Mouse (Mus musculus): Measurements from ENCODE around the gene Lrig2. TPM values are rescaled to one million over a fixed set of nuclear protein-coding genes. Genes with fewer than 3 reads are reported as not detected.

The Lrig2 gene
- polyA plus RNA-seq, 1 experiment from 2014 or later: 33.8 TPM

DNA sequence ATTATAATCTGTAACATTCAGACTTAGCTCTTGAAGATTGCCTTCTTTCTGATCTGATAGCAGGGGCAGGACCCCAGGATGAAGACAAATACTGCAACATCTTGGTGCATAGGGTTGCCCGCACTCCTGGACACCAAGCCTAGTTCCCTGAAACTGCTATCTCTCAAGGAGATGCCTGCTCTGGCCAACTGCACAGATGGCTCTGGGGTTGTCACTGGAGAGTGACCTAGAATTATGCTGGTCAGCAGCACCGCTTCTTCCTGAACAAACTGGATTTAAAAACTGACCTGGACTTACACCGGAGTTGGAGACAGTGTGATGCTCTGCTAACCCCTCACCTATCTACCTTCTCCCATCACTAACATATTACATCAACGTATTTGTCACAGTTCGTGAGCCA is 155.6 kb downstream of the Lrig2 start:
- whole genome bisulfite sequencing: 96% methylated on average over 5 of the region's 5 CpGs
- H3K36me3 ChIP-seq (ENCODE audit: control insufficient read depth, insufficient read depth, low read length): no peaks in the 10 kb centered on the region
- H3K27ac ChIP-seq (ENCODE audit: low read depth, low read length): no peak overlapping the region
- H3K9ac ChIP-seq (replicated peaks; ENCODE audit: low read depth, low read length): no peak overlapping the region
- no peaks in the 10 kb centered on the region for H3K27me3 ChIP-seq (ENCODE audit: control insufficient read depth, insufficient read depth, low read length)
- no peaks in the 10 kb centered on the region for H3K9me3 ChIP-seq (ENCODE audit: control insufficient read depth, low read length)
- H3K4me3 ChIP-seq (ENCODE audit: low read depth, low read length): no peak overlapping the region
- ATAC-seq (ENCODE audit: low read depth): no peak
- no peak overlapping the region for H3K4me2 ChIP-seq (ENCODE audit: low read depth, low read length)
- H3K4me1 ChIP-seq (ENCODE audit: control insufficient read depth, insufficient read depth, low read length): no peaks in the 10 kb centered on the region

DNA sequence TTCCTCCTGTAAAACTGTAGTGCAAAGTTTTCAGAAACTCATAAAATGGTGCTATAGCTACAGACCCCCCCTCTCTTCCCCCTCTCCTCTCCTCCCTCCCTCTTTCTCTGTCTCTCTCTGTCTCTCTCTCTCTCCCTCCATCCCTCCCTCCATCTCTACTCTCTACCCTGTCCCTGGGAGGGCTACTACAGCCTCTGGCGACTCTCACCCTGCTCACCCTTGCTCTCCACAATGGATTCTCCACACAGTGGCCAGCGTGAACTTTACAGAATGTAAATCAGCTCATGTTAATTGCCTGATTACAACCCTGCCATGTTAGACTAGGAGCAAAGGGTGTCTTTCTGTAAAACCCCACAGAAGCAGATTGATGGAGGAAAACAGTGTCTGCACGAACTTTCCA is 157.8 kb downstream of the Lrig2 start:
- Histone ChIP-seq H3K27me3 (ENCODE audit: control insufficient read depth, insufficient read depth, low read length) (no peaks in the 10 kb centered on the region), H3K9me3 (ENCODE audit: control insufficient read depth, low read length) (no peaks in the 10 kb centered on the region), H3K4me2 (ENCODE audit: low read depth, low read length) (no peak overlapping the region), H3K27ac (ENCODE audit: low read depth, low read length) (no peak overlapping the region), H3K9ac (replicated peaks; ENCODE audit: low read depth, low read length) (no peak overlapping the region), H3K36me3 (ENCODE audit: control insufficient read depth, insufficient read depth, low read length) (no peaks in the 10 kb centered on the region), H3K4me3 (ENCODE audit: low read depth, low read length) (no peak overlapping the region), H3K4me1 (ENCODE audit: control insufficient read depth, insufficient read depth, low read length) (peaks cover 3% of the 10 kb centered on the region; the same call in 1 of the 2 replicates)
- WGBS: 10% methylated on average over 3 of the region's 3 CpGs
- no peak for ATAC-seq (ENCODE audit: low read depth)

DNA sequence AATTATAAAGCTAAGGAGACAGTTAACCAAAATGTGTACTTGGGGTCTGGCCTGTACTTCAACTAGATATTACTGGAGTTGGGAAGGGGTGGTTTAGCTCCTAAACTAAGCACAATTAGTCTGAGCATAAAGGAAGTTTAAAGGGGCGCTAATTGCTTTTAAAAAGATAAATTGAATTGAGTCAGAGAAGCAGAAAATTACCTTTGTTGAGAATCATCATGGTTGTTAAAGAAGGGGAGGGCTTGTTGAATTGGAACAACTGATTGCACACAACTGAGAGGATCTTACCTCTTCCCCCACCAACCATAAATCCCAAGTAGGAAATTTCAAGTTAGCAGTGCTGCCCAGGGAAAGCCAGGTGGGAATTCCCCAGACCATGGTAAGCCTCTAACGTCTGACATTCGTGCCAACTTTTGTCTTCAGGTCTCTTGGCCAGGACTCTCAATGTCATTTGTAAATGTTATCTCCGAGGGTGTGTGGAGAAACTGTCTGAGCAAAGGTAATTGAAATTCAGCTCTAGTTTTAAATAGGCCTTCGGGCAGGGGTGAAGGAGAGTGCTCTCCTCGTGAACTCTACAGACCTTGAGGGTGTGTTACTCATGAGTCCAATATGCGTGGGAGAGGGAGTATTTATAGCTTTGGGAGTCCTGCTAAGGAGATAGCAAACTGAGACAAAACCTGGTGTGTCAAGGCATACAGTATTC is 159.2 kb downstream of the Lrig2 start:
- Histone ChIP-seq H3K4me3 (ENCODE audit: low read depth, low read length) (no peak overlapping the region), H3K4me1 (ENCODE audit: control insufficient read depth, insufficient read depth, low read length) (peaks cover 3% of the 10 kb centered on the region; the same call in 1 of the 2 replicates), H3K4me2 (ENCODE audit: low read depth, low read length) (no peak overlapping the region), H3K27me3 (ENCODE audit: control insufficient read depth, insufficient read depth, low read length) (no peaks in the 10 kb centered on the region), H3K27ac (ENCODE audit: low read depth, low read length) (no peak overlapping the region), H3K9ac (replicated peaks; ENCODE audit: low read depth, low read length) (no peak overlapping the region), H3K9me3 (ENCODE audit: control insufficient read depth, low read length) (no peaks in the 10 kb centered on the region), H3K36me3 (ENCODE audit: control insufficient read depth, insufficient read depth, low read length) (no peaks in the 10 kb centered on the region)
- no peak for ATAC-seq (ENCODE audit: low read depth)
- WGBS: 22% methylated on average over 7 of the region's 7 CpGs

DNA sequence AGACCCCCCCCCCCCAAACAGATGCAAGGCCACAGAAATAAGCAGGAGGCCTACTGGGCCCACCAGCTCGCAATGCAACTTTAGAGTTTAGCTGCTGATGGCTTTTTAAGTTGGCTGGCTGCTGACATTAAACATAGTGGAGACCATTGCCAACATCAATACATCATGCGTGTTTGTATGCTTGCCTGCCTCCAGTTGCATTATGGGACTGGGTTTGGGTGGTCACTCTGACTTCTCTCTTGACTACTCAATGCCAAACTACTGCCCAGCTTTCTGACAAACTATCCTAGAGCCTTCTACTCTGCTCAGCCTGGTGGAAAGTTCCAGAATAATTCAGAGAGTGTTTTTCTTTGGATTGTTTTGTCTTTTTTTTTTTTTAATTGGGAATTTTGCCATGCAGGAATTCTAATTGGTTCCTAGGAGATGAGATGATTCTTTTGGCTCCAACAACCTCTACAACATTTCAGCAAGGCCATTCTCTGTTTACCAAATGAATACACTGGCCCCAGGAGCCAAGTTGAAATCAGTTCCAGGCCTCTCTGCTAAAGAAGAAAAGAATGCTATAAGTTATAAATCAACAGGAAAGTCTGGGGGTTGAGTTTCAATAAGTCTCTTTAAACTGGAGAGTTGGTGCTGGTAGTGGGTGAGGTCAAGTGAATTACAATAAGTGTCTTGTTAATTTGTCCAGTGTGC is 161.3 kb downstream of the Lrig2 start:
- no peak overlapping the region for H3K4me3 ChIP-seq (ENCODE audit: low read depth, low read length)
- peaks cover 3% of the 10 kb centered on the region; the same call in 1 of the 2 replicates for H3K4me1 ChIP-seq (ENCODE audit: control insufficient read depth, insufficient read depth, low read length)
- ATAC-seq (ENCODE audit: low read depth): no peak
- H3K9me3 ChIP-seq (ENCODE audit: control insufficient read depth, low read length): no peaks in the 10 kb centered on the region
- H3K27me3 ChIP-seq (ENCODE audit: control insufficient read depth, insufficient read depth, low read length): no peaks in the 10 kb centered on the region
- no peak overlapping the region for H3K9ac ChIP-seq (replicated peaks; ENCODE audit: low read depth, low read length)
- H3K4me2 ChIP-seq (ENCODE audit: low read depth, low read length): no peak overlapping the region
- H3K36me3 ChIP-seq (ENCODE audit: control insufficient read depth, insufficient read depth, low read length): no peaks in the 10 kb centered on the region
- 80% methylated on average over 2 of the region's 2 CpGs for WGBS
- no peak overlapping the region for H3K27ac ChIP-seq (ENCODE audit: low read depth, low read length)

DNA sequence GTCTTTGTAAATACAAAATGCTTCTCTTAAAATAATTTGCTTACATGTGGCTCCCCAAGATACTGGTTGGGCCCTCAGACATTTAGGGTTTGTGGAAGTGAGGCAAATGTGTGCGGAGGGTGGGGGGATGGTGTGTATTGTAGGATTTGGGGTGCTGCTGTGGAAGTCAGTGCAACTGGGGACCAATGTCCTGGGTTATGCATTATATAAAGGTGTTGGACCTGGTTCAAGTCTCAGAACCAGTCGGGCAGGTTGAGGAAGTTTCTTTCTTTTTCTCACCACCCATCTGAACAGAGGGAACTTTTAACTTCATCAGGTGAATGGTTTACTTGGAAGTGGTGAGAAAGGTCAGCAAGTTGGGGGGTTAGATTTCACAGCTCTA is 161.9 kb downstream of the Lrig2 start:
- no peak overlapping the region for H3K27ac ChIP-seq (ENCODE audit: low read depth, low read length)
- H3K36me3 ChIP-seq (ENCODE audit: control insufficient read depth, insufficient read depth, low read length): no peaks in the 10 kb centered on the region
- no peak overlapping the region for H3K4me3 ChIP-seq (ENCODE audit: low read depth, low read length)
- peak; percentile 33; the same call in 1 of the 2 replicates for ATAC-seq (ENCODE audit: low read depth)
- H3K9ac ChIP-seq (replicated peaks; ENCODE audit: low read depth, low read length): no peak overlapping the region
- no peaks in the 10 kb centered on the region for H3K27me3 ChIP-seq (ENCODE audit: control insufficient read depth, insufficient read depth, low read length)
- 69% methylated on average over 2 of the region's 2 CpGs for WGBS
- H3K4me2 ChIP-seq (ENCODE audit: low read depth, low read length): no peak overlapping the region
- H3K9me3 ChIP-seq (ENCODE audit: control insufficient read depth, low read length): no peaks in the 10 kb centered on the region
- peaks cover 3% of the 10 kb centered on the region; the same call in 1 of the 2 replicates for H3K4me1 ChIP-seq (ENCODE audit: control insufficient read depth, insufficient read depth, low read length)

DNA sequence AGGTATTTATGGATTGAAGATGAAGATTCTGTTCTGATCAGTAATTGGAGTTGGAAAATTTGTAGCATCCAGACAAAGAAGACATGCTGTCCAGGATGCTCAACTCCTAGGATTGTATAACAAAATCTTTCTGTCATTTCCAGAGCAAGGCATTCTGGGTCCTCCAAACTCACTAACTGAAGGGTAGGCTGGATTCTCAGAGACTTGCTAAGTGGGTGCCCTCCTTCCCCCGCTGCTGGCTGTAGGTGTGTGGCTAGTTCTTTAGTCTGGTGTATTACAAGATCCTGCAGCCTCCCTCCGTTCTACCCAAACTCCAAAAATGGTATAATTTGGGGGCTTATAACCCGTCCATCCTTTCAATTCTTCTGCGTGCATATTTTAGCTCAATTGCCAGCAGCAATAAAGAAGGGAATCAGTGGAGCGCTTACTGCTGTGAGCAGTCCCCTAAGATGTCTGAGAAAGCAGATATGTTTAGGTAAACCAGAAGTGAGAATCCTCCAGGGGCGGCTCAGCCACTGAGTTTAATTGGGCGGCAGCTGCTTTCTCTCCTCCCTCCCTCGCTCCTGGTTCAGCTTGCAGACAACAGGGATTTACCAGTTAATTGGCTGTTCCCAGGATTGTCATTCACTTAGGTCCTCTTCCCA is 162.4 kb downstream of the Lrig2 start:
- H3K4me2 ChIP-seq (ENCODE audit: low read depth, low read length): no peak overlapping the region
- 20% methylated on average over 8 of the region's 8 CpGs for WGBS
- H3K36me3 ChIP-seq (ENCODE audit: control insufficient read depth, insufficient read depth, low read length): no peaks in the 10 kb centered on the region
- no peak overlapping the region for H3K9ac ChIP-seq (replicated peaks; ENCODE audit: low read depth, low read length)
- H3K9me3 ChIP-seq (ENCODE audit: control insufficient read depth, low read length): no peaks in the 10 kb centered on the region
- H3K4me1 ChIP-seq (ENCODE audit: control insufficient read depth, insufficient read depth, low read length): peaks cover 3% of the 10 kb centered on the region; the same call in 1 of the 2 replicates
- no peak overlapping the region for H3K4me3 ChIP-seq (ENCODE audit: low read depth, low read length)
- H3K27me3 ChIP-seq (ENCODE audit: control insufficient read depth, insufficient read depth, low read length): no peaks in the 10 kb centered on the region
- H3K27ac ChIP-seq (ENCODE audit: low read depth, low read length): no peak overlapping the region
- peak; percentile 64; the same call in 1 of the 2 replicates for ATAC-seq (ENCODE audit: low read depth)

Other genes with a start within 250 kb of the Lrig2 start
- 7.6 and 10.2 TPM in 2 replicates for gene Slc16a1, start 126.8 kb upstream of the Lrig2 start, polyA plus RNA-seq (2014; fragmentation: Nextera tagmentation; extraction: Ambion mirVana)

Measured in neural tube, embryonic 14.5 days (tissue).